Mouse (Mus musculus) retina, postnatal 1 day (tissue): ENCODE results near the gene BC029722.

Experiments used
- DNase-seq: peaks from one replicate; pipeline ENCODE4 v3.0.0-alpha.2; 2012

BC029722 gene

DNA sequence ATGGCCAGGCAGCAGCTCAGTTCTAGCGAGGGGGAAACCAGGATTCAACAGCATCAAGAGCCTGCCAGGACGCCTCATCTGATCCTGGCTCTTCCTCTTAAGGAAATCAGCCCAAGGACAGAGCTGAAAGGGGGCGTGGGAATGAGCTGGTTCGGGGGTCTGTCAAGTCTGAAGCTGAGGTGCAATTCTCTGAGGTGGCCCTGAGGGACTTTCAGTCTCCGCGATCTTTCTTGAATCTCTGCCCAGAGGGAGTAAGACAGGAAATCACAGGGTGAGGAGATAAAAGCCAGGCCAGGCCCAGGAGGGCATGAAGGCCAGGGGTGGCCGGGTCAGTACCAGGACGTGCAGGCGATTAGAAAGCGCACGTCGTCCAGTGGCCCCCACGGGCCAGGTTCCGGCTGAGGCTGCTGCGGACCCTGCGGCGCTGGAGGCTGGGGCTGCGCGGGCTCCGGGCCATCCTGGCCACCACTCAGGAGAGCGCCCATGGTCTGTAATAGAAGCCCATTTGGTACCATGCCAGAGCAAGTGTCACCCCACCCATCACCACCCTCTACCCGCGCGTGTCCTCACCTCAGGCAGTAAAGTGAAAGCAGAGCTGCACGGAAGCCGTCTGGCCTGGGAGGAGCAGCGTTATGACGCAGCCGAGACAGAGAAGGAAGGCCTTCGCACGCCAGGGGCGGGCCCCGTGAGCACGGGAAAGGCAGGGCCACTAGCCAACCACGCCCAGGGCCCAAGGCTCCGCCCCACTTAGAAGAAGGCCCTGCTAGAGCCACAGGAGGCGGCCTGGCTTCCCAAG lies 432 bp downstream of the BC029722 start:
- DNase-seq = peak; percentile 94

DNA sequence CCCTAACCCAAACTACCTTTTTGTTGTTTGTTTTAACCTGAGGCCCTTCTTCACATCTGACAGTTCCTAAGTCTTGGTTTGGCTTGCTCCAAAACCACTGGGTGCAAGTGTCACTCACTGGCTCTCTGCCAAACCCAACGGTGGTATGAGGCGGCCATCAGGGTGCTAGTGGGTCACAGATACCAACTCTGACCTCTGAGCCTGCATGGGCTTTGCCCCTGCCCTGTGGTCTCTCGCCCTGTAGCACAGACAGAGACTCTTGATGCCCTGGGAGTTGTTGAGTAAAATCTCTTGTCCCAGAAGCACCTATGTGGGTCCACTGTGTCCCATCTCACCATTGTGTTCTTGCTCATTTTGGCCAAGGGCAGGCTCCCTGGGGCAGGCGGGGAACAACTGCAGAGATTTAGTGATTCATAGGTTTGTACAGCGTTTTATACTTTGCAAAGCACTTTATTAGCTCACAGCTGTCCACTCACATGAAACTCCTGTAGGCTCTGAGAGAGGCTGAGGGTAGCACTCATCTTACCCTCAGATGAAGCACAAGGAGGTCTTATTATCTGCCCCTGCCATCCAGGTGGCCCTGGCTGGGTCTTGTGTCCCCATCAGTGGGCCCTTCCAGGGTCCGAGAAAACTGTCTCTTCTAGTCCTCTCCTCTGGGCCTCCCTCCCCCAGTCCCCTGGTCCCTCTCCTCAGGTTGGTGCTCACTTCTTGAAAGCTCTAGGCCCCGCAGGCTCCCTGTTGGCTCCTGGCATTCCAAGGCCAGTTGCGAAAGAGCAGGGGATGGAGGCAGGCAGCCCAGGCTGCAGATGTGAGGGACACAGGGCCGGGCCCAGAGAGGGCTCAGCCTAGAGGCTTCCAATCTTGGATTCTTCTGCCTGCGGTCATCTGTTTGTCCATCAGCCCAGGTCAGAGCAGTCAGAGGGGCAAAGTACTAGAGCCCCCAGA lies 1.7 kb downstream of the BC029722 start:
- no peak for DNase-seq

DNA sequence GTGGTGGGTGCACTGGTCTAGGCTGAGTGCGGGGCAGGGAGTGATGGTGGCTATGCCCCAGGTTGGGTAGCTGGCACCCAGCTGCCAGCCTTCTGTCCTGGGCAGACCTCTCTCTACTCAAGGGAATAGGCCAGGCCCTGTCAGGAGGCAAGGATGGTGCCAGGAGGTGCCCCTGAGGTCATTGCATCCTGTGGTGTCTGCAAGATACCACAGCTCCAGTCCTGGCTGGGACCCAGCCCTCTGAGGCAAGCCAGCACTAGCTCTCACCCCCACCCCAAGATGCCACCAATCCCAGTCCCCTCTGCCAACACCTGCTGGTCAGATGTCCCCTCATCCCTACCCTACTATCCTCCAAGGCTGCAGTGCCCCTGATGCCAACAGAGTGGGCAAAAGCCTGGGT lies 3.0 kb downstream of the BC029722 start:
- DNase-seq = no peak

DNA sequence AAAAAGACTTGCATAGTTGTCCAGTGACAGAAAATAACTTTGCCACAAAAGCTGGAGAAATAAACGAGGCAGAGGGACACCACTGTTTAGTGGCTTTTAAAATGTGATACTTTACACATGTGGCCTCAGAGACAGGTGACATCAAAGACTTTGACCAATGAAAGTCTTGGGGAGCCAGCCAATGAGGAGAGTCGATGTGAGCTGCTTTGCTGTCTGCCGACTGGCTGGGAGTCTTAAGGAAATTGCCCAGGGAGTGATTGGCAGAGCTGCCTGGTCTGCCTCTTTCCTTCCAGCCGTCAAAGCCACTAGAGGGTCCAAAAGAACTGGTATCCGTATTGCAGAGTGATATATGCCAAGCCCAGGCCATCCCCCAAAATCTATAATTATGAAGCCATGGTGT lies 4.4 kb downstream of the BC029722 start:
- peak; percentile 27 for DNase-seq

DNA sequence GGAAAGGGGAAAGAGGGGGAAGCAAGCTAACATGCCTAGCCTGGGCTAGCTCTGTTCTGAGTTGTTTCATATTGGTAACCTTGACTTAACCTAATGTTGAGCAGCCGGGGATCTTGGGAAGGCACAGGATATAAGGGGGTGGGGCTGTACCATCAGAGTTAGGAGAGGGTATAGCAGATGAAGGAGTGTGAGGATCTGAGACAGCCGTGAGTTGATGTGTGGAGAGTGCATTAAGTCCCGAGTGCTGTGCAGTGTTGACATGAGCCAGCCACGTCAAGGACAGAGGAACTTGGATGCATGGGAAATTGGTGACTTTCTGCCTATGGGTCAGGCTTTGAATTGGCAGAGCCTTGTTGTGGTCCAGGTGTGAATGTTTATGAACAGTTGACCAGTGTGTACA lies 6.6 kb downstream of the BC029722 start:
- no peak for DNase-seq

DNA sequence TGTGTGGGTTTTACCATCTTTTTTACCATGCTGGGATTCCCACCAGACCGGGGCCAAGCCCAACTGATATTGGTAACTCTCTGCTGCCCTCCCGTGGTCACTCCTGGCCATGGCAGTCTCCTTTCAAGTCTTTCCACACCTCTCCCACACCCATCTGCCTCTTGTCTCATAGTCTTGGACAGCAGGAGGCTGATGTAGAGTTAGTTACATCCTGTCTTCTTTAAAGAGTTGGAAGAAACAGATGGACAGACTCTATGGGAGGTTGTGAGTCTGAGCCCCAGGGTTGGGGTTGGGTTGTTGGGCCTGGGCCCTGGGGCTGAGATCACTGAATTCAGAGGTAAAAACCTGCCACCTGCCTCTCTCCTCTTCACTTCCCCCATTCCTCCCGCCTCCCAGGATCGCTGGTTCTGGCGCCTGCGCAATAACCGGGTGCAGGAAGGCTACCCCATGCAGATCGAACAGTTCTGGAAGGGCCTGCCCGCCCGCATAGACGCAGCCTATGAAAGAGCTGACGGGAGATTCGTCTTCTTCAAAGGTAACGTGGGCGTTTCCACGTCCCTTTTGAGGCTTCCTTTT lies 7.3 kb downstream of the BC029722 start:
- DNase-seq = peak; percentile 77

DNA sequence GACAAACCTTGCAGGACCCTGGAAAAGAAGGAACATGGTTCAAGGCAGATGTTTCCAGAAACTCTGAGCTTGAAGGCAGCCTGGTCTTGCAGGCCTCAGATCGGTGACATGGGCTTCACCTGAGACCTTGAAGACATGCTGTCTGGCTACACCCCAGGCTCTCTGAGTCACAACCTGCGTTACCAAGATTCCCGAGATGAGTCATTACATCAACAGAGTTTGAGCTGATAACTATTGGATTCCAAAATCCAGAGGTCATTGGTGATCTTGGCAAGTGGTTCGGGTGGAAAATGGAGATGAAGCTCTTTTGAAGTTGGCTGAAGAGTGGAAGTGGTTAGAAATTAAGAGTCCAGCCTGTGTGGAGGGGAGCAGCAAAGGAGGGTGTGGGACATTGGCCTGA lies 9.6 kb downstream of the BC029722 start:
- DNase-seq = no peak

DNA sequence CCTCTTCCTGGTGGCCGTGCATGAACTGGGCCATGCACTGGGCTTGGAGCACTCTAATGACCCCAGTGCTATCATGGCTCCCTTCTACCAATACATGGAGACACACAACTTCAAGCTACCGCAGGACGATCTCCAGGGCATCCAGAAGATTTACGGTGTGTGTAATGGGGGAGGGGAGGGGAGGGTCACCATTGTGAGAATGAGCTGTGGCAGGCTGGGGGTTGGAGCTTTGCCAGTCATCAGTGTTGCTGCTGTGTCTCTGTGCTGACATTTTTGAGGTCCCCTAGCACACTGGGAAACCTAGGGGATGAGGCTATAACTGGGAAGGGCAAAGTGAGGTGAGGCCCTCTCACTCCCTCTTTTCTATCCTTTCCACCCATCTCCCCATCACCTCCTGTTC lies 11.8 kb downstream of the BC029722 start:
- no peak for DNase-seq

DNA sequence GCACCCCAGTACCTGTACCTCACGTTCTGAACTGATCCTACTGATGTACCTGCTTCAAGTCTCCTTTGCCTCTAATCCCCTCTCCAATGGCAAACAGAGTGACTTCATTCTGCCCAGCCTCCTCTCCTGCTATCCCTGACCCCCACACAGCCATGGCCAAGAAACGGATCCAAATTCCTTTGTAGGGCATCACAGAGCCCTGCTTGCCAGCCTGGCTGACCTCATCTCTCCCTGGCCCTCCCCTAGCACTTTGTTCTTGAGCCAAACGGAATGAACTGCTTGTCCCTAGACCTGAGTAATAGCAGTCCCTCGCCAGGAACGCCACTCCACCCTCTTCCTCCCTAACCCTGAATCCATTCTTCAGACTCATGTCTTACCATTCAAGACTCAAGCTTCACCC lies 12.7 kb downstream of the BC029722 start:
- no peak for DNase-seq

DNA sequence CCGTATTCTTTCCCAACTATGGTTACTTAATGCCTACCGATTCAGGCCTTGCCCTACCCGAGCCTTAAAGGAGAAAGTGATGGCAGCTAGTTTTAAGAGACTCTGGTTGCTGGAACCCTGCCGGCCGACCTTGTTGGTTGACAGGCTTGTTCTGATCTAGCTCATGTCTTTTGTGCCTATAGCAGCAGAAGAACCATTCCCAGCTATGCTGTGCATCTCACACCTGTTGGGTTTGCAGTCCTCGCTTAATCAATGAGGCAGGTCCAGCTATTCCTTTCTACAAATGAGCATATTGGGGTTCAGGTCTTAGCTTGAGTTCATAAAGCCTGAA lies 13.3 kb downstream of the BC029722 start:
- DNase-seq = no peak

DNA sequence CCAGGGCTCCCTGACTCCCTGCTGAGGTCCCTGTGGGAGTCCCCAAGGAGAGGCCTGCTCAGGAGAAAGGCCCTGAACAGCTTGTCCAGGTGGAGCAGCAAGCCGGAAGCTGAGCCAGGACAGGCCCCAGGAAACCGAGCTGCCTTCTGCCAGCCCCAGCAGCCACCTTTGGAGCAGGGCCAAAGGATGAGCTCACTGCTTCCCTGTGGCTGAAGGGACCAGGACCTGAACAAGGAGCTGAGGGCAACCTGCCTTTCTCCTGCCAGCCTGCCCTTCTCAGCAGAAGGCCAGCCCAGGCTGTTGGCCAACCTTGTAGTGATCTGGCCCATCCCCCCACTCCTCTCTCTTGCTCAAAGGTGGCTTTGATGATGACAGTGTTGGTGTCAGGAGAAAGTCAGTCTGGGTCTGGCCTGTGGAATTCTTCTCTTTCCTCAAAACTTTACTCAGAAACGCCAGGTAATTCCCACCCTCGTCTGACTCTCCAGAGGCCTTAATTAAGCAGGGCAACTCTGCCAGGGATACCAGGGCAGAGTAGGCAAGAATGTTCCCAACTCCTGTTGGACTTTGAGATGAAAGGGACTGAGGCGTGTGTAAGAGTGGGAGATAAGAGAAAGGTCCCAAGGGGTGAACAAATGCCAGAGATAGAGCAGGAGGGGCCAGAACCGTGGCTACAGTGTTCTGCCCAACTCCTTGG lies 13.8 kb downstream of the BC029722 start:
- peak; percentile 58 for DNase-seq

DNA sequence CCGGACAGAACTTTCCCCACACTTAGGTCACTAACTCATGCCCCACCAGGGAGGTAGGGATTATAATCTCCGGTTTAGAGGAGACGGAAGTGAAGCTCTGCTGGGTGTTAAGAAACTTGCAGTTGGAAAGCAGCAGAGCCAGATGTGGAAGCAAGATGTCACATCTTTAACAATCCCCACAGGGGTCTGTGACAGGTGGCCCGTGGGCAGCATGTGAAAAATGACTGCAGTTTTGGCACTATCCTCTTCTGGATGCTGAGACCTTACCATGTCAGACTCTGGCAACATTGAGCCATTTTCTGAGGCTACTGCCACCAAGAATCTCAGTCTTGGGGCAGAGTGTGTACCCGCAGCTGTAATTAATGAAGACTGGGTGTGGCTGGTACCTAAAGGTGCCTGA lies 15.2 kb downstream of the BC029722 start:
- no peak for DNase-seq

DNA sequence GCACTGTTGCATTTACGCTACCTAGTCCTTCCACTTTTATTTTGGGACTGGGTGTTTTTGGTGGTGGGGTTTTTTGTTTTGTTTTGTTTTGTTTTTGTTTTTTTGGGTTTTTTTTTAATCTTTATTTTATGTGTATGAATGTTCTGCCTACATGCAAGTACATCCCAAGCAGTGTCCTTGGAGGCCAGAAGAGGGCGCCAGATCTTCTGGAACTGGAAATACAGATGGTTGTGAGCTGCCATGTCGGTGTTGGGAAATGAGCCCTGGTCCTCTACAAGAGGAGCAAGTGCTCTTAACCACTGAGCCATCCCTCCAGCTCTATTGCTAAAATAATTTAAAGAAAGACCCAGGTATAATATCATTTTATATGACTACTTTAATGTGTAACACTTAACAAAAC lies 16.5 kb downstream of the BC029722 start:
- DNase-seq = peak; percentile 44

DNA sequence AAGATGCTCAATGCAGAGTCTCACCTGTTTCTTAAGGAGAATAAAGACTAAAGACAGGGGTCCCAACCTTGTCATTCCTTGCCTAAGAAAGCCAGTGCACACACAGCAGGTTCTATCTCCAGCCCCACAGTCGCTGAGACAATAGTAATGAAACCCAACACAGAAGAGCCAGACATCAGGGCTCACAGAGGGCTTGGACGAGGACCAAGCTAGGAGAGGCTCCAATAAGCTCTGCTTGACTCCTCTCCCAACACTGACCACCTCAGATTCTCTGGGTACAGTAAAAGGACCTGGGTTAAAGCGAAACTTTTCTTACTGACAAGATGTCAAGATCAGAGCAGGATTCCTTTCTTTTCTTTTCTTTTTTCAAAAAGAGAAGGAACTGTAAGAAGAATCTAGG lies 20.6 kb downstream of the BC029722 start:
- no peak for DNase-seq

DNA sequence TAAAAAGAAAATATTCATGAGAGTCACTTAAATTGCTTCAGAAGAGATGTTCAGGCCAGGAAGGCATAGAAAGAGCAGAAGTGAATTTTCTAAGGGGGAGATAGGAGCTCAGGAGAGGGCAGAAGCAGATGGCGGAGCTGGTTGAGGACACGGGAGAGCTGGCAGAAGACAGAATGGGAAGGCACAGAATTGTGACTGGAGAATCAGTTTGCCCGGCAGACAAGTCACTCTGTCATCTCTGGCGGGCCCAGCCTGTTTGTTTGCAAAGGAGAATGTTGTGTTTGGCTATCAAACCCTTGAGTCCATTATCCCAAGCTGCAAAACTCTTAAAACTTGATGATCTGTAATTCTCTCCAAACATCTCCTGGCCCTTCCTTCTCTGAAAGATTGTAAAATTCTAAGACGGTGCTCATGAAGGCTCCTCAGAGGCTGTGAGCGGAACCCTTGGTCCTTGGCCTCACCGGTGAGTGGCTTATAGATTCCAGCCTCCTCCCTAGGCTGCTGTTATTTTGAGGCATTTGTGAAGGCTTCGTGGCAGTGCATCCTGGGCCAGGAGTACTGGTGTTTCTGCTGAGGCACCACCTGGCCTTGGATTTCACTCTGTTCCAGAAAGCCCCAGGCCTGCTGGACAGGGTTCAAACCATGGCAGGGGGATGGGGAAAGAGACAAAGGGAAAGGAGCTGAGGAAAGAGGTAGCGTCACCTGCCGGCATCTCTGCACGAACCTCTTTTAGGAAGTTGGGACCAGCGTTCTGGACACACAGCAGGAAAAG lies 24.4 kb downstream of the BC029722 start:
- no peak for DNase-seq

DNA sequence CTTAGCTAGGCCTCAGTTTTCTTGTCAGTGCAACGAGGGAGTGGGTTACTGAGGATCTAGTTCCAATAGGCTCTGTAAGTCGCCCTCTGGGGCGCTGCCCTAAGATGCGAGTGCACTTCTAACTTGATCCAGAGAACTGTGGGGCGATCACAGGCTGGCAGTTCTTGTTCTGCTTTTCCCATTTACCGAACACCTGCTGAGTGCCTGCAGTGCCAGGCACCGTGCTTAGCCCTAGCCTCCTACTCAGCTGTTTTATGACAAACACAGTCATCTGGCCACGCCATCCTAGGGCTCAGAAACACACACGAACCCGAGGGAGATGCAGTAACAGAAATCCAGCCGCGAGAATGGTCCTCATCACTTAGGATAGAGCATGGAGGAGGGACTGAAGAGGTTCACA lies 26.3 kb downstream of the BC029722 start:
- DNase-seq = no peak

DNA sequence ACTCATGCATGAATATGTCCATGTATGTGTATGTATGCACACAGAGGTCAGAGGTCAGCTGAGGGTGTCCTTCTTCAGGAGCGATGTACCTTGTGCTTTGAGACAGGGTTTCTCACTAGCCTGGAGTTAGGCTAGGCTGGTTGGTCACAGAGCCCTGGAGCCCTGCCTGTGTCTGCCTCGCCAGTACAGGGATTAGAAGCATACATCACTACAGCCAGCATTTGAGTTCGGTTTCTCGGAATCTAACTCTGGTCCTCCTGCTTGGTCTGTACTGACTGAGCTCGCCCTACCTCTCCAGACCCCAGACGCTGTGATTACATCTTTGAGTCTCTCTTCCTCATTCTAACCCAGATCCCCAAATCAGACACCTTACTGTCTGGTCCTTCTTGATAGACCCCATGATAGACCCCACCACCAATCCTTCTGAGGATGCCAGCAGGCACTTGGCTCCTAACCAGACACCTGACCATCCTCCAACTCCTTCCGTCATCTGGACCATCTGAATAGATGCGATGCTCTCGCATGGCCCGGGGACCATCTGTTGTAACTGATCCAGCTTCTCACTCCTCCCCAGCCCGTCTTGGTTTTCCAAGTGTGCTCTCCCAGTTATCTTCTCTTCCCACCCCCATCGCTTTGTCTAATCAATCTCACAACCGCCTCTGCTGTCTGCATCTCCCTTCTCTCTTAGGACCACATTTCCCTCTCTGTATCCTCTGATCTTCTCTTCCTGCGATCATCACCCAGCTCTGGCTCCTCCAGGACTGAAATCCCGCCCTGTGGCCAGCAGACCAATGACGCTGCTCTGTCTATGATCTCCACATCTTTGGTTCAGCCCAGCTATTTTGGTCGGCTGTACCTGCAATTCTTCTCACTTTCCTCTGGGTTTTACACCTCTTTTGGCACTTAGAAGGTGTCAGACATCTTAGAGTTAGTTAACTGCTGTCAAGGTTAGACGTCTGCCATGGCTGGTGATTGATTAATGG lies 31.0 kb downstream of the BC029722 start:
- DNase-seq = no peak

DNA sequence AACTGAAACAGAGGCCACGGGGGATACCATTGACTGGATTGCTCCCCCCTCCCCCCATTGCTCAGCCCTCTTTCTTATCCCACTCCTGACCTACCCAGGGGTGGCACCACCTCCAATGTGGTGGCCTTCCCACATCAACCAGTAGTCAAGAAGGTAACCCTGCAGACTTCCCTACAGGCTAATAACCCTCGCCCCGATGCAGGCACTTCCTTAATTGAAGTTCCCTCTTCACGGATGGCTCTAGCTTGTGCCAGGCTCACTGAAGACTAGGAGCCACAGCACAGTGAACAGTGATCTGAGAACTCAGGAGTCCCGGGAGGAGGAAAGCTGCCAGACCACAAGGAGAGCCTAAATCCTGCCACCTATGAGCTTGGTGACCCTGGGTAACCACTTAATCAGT lies 32.3 kb downstream of the BC029722 start:
- DNase-seq = no peak

DNA sequence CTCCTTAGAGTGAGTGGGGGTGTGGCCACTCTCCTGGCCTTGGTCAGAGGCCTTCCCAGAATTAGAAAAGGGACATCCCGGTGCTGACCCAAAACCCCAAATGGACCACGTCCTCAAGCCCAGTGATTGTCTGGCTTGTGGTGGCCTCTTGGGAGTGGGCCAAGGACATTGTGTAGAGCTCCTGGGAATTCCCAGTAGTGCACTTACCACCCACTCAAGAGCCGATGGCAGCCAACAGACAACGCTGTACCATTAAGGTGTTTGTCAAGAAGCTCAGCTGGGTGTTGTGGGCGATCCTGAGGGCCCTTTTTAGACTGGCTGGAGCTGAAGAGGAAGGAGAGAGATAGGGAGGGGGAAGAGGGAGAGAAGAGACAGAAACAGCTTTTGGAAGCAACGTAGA lies 34.7 kb downstream of the BC029722 start:
- DNase-seq = no peak

DNA sequence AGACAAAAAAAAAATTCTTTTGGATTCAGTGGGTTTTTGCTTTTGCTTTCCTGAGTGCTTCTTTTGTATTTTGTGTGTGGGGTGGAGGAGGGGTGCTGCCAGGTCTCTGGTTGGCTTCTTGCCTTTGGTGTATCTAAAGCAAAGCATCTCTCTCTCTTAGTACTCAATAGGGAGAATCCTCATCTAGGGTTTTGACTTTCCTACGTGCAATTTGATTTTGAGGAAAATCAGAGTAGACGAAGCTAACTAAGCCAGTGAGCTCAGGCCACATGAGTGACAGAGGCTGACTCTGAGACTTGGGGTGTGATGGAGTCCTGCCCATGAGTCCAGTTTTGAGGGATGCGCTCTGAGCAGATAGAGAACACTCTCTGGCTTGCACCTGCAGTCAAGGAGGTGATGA lies 39.7 kb downstream of the BC029722 start:
- DNase-seq = no peak

DNA sequence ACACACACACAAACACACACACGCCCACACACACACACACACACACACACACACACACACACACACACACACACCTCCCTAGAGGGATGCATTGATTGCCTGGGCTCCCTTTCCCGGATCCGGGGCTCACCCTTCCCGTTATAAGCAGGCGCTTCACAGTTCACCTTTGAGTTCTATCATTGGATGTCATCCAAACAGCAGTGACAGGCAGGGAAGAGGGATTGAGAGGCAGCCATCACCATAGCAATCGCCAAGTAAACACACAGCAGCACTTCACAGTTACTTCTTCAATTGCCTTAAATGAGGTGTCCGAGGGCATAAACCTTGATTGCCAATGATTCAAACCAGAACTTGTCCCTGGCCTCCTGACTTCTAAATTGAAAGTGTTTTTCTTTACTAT lies 40.2 kb downstream of the BC029722 start:
- peak; percentile 25 for DNase-seq
